Comparison of ENCODE assay signal across 9 mouse cellular contexts in the genomic region with DNA sequence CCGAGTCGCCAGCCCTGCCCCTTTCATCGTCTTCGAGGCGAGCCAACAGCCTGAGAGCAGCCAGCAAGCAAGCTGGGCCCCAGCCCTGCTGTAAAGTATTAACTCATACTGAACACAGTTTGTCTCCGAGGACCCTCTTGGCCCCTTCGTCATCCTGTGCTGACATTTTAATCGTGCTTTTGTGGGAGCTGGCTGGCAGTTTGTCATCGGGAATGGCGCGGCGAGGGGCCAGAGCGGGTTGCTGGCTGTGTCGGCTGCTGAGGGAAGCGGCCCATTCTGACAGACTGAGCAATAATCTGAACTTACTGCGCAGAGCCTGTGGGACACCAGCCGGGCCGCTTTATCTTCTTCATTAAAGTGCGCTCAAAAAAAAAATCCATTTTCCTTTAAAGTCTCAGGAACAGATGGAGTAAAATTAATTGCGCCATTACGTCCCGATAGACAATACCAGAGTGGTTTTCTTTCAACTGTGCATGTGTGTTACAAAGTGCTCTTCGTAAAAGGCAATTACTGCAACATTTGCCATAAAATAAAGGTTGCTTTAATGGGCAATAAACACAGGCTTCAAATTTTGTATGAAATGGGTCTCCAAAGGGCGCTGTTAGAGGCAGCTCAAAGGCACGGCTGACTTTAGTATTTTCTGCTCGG.
A peak's percentile ranks its signal among the peaks of the same experiment; 100 is the strongest.
DNase-seq lines count a peak whose midpoint lies in the region; ATAC-seq and TF ChIP-seq lines count a peak whose summit lies in the region.
"Had no signal": no experiment of that assay in that cellular context is flagged by ENCODE, and none has a peak within 500 bp of the region (broad histone marks: within the 10 kb centered on the region; RNA-seq: fewer than 3 reads in every experiment).

No protein-coding gene starts in this region.

- no peak overlapping the region for H3K27ac ChIP-seq in heart, embryonic 12.5 days (ENCODE audit: poor library complexity, severe bottlenecking)
- no peak overlapping the region for H3K27ac ChIP-seq in limb, embryonic 14.5 days (replicated peaks; ENCODE audit: low read depth, low read length)
- H3K27ac ChIP-seq: lung, embryonic 15.5 days had no signal

- H3K9ac ChIP-seq in heart, embryonic 12.5 days = 0 out of 2 replicates have a peak overlapping the region, but pooled peaks have one; percentile 9
- H3K9ac ChIP-seq in limb, embryonic 14.5 days (ENCODE audit: low read depth, low read length, severe bottlenecking) = 0 out of 2 replicates have a peak overlapping the region, but pooled peaks have one; percentile 1
- H3K9ac ChIP-seq: lung, embryonic 15.5 days had no signal

- DNase-seq in adrenal gland, postnatal 10 days = peak; percentile 13
- no peak for DNase-seq in adrenal gland, adult 8-10 months
- peak; percentile 95 for DNase-seq in brain, embryonic 14.5 days (ENCODE audit: low read depth)
- DNase-seq in limb, embryonic 14.5 days (ENCODE audit: low spot score) = peak; percentile 77
- no peak for DNase-seq in testis, postnatal 10 days (ENCODE audit: low spot score)
- no peak for DNase-seq in c-Kit-positive CD71-positive TER-119-positive erythroid progenitor cells, embryonic 14.5 days (ENCODE audit: low spot score)
- no peak for DNase-seq in urinary bladder, adult 18-20 months (ENCODE audit: low spot score in 2 of 2)

- H3K4me2 ChIP-seq in heart, embryonic 12.5 days = peak overlapping the region; percentile 42; the same call in 1 of the 2 replicates
- H3K4me2 ChIP-seq in limb, embryonic 14.5 days (replicated peaks; ENCODE audit: low read depth, low read length, severe bottlenecking) = peak overlapping the region; percentile 44
- H3K4me2 ChIP-seq: lung, embryonic 15.5 days had no signal

- WGBS in heart, embryonic 12.5 days = 54% methylated on average over 26 of the region's 26 CpGs
- 12% methylated on average over 26 of the region's 26 CpGs for WGBS in limb, embryonic 14.5 days

- no peaks in the 10 kb centered on the region for H3K36me3 ChIP-seq in heart, embryonic 12.5 days
- H3K36me3 ChIP-seq in limb, embryonic 14.5 days (ENCODE audit: control insufficient read depth, insufficient read depth, low read length) = no peaks in the 10 kb centered on the region
- H3K36me3 ChIP-seq: lung, embryonic 15.5 days had no signal

- no peak for TF ChIP-seq POLR2A in brain, embryonic 14.5 days (IDR thresholded peaks at IDR 0.05; ENCODE audit: borderline replicate concordance, extremely low read depth, insufficient read depth, insufficient read length, poor library complexity, severe bottlenecking)
- TF ChIP-seq POLR2A in limb, embryonic 14.5 days (IDR thresholded peaks at IDR 0.05; ENCODE audit: borderline replicate concordance, extremely low read depth, insufficient read depth, insufficient read length) = no peak

- peaks cover 8% of the 10 kb centered on the region; the same call in 1 of the 2 replicates for H3K27me3 ChIP-seq in heart, embryonic 12.5 days (replicated peaks)
- peaks cover 4% of the 10 kb centered on the region; the same call in 1 of the 2 replicates for H3K27me3 ChIP-seq in limb, embryonic 14.5 days (ENCODE audit: control insufficient read depth, insufficient read depth, low read length)

- H3K4me1 ChIP-seq in heart, embryonic 12.5 days (replicated peaks) = peaks cover 25% of the 10 kb centered on the region
- peaks cover 38% of the 10 kb centered on the region for H3K4me1 ChIP-seq in limb, embryonic 14.5 days (ENCODE audit: control insufficient read depth, insufficient read depth, low read length)

- no peak for TF ChIP-seq CTCF in brain, embryonic 14.5 days (IDR thresholded peaks at IDR 0.05; ENCODE audit: borderline replicate concordance, extremely low read depth, insufficient read depth, insufficient read length)

- H3K4me3 ChIP-seq in heart, embryonic 12.5 days = no peak overlapping the region
- peak overlapping the region; percentile 2 for H3K4me3 ChIP-seq in limb, embryonic 14.5 days (replicated peaks; ENCODE audit: low read length)
- H3K4me3 ChIP-seq: lung, embryonic 15.5 days had no signal

- H3K9me3 ChIP-seq in heart, embryonic 12.5 days (replicated peaks) = no peaks in the 10 kb centered on the region
- H3K9me3 ChIP-seq in limb, embryonic 14.5 days (ENCODE audit: control insufficient read depth, low read length) = no peaks in the 10 kb centered on the region
- H3K9me3 ChIP-seq: lung, embryonic 15.5 days had no signal

- ATAC-seq in heart, embryonic 12.5 days (ENCODE audit: insufficient number of reproducible peaks, low FRiP score) = 0 out of 2 replicates have a peak, but pooled peaks have one; percentile 33
- ATAC-seq in limb, embryonic 14.5 days (ENCODE audit: low FRiP score, low read depth) = peak; percentile 65

Comparison
In these comparisons a context has a peak if more than half of its experiments do, and no peak if none do; other contexts are left out.
1. DNase-seq: peak in adrenal gland, postnatal 10 days (single experiment), brain, embryonic 14.5 days (single experiment) and limb, embryonic 14.5 days (single experiment); none in adrenal gland, adult 8-10 months (single experiment), testis, postnatal 10 days (single experiment), c-Kit-positive CD71-positive TER-119-positive erythroid progenitor cells, embryonic 14.5 days (single experiment) and urinary bladder, adult 18-20 months (0 of 2).